Mouse (Mus musculus): ENCODE results near the gene Magi2.

The Magi2 gene

DNA sequence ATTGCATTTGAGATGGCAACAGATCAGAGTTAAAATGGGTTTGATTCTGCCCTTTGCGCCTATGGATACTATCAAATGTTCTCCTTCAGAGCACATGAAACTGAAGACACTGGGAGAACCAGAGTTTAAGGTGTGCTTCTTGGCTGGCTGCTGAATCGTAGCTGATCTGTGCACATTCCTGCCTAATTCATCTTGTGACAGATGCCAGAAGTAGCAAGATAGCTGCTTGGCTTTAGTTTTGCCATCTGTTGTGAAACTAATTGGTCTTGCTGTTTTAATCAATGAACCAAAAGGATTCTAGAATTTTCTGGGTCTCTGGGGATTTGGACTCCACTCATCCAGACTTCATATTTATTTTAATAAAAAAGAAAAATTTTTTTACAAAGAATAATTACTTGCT lies 553.2 kb downstream of the Magi2 start:
- 62% methylated on average over 2 of the region's 2 CpGs for WGBS

DNA sequence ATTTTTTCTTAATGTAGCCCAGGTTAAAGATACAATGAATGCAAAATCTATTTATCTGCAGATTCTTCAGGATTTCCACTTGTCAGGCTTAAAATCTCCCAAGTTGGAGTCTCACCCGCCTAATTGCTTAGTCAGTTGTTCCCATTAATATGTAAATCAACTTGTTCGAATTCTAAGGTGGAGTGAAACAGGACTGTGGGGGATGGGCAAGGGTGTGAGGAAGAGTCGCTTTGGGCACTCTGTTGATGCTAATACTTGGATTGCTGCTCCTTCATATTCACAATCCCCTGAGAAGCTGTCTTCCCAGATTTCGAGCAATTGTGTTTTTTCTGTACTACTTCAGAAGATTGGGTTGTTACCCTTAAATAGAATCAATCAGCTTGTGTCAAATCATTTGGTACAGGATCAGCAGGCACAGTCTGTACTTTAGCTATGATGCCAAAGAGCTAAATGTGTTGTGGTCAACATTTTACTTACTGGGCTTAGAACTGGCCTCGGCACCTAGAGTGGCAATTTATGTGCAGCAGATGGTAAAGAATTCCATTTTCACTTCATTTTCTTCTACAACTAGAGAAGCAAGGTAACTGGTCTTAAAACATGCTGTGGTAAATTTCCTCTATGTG lies 560.8 kb downstream of the Magi2 start:
- 35% methylated on average over 5 of the region's 5 CpGs for WGBS

DNA sequence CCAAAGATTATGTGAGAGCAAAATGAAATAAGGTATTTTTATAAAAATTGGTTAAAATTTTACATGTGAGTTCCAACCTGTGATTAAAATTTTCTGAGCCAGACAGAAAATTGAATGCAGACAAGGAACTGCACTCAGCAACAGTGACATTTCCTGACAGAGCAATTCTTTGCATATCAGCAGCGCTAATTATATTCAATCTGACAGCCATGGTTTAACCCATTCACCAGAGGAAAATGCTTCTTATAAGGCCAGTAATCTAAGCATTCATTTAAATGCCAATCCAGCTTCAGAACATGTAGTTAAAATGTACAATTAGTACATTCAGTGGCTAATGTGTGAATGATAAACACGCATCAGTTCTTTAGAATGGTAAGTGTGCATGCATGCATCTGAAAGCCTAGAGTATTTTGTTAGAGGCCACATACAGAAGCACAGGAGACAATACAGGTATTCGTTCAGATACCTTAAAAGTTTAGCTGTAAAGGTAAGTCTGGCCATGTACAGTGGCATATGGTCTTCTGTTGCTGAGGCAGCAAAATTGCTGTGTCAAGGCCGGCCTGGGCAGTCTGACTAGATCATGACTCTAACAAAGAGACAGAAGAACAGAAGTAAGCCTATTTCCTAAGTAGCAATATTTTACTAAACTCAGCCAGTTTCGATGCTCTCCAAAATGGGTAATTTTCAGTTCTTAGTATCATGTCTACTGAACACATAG lies 576.4 kb downstream of the Magi2 start:
- WGBS, result 74% methylated on average over 5 of the region's 5 CpGs

DNA sequence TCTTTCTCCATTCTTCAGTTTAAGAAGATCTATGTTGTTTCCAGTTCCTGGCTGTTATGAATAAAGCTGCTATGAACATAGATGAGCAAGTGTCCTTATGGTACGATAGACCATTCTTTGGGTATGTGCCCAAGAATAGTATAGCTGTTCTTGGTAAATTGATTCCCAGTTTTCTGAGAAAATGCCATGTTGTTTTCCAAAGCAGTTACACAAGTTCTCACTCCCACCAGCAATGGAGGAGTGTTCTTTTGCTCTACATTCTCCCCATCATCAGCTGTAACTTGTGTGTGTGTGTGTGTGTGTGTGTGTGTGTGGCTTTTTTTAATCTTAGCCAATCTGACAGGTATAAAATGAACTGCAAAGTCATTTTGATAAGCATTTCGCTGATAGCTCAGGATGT lies 595.7 kb downstream of the Magi2 start:
- 63% methylated on average over 2 of the region's 2 CpGs for WGBS

DNA sequence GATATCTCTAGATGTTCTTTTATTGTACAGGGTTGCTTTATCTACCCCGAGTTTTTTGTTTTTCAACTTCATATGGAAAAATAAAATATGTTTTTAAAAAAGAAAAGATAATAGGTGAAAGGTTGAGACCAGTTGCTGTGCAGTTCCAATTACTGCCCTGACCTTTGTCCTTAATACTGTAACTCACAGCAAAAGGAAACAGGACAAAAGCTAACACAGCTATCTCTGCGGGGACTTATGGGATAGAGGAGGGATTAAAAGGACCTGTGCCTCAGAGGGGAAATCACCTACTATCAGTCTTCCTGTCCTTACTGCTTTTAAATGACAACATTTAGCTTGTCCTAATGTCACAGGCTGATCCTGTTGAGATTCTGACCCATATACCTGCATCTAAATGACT lies 599.1 kb downstream of the Magi2 start:
- WGBS, result 64% methylated on average over 2 of the region's 2 CpGs

DNA sequence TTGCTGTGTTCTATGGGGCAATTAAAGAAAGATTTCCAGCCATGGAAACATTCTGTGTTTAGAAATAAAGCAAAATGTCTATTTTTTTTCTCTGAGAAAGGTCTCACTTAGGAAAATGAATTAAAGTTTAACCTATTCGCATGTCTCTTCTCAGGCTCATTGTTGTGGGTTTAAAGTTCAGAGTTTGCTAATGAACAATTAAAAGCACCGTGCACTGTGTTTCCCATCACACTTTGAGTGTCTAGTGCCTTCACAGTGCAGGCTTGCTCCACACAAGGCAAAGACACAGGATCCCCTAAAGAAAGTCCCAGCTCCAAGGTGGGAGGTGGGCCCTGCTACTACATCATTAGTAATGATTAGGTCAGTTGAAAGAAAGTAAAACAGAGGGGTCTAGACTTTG lies 602.5 kb downstream of the Magi2 start:
- WGBS, result 88% methylated on average over 2 of the region's 2 CpGs

DNA sequence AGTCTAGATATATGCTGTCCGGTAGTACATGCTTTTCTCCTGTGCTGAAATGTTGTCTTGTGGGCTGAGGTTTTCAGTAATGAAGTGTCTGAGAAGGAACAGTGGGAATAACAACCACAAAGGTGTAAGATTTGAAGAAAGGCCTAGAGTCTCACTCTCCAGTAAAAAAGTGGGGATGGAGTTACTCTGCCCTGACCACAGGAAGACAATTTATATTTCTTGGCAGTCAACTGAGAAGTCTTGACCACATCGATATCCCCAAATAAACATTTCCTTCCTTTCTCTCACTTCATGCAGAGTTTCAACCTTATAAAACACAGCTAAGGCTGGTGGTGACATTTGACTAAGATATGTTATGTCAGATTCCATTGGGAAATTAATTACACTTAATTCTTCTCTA lies 636.0 kb downstream of the Magi2 start:
- 80% methylated on average over 2 of the region's 2 CpGs for WGBS

DNA sequence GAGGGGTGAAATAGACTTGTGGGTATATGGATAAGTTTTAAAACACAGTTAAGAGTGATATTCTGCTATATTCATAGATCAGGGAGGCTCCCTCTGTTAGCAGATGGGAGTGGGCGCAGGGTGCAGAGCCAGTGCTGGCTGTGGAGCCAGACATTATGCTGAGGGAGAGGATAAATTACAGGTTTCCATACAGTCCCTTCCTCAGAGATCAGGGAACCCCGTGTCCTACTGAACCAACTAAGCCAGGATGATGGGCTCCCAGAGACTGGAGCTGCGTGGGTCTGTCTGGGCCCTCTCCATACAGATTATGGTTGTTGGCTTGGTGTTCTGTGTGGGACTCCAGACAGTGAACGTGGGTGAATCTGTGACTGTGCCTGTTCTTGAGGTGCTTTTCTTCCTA lies 643.6 kb downstream of the Magi2 start:
- 57% methylated on average over 4 of the region's 4 CpGs for WGBS

DNA sequence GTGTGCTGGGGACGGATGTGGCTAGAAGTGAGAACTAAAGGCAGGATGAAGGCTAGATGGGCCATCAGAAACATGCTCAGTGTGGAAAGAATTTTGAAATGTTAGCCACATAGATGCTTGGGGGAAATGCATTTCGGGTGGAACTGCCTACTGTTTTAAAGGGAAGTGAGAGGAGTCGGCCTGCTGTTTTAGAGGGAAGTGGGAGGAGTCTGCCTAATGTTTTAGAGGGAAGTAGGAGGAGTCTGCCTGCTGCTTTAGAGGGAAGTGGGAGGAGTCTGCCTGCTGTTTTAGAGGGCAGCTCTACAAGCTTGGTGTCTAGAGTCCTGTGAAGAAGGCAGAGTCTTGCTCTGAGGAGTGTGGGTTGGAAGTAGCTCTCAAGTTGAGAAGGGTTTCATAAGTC lies 664.9 kb downstream of the Magi2 start:
- 80% methylated on average over 3 of the region's 3 CpGs for WGBS

DNA sequence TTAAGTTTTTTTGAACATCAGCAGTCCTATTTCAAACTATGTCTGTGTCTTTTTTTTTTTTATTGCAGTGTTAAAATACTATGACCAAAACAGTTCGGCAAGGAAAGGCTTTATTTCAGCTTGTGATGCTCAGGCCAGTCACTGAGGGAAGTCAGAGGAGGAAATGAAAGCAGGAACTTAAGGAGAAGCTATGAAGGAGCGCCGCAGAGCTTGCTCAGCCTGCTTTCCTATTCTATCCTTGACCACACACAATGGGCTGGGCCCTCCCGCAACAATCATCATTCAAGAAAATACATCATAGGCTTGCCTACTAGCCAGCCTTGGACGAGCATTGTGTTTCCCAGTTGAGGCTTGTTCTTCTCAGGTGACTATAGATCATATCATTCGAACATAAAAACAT lies 669.1 kb downstream of the Magi2 start:
- WGBS, result 90% methylated on average over 6 of the region's 6 CpGs

DNA sequence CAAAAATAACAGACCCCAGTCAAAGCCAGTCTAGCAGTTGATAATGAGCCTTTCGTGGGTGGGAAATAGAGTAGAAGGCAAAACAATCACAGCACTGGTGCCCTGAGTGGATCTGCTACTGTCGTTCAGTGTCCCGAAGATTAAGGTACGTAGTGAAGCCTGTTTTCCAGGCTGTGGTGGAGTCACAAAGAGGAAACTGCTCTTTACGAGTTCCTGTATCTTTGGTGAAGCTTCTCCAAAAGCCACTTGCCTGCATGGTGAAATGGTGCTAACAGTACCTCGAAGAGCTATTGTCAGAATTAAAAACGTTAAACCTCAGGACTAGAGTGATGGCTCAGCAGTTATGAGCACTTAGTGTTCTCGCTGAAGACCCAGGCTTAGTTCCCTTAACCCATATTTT lies 674.8 kb downstream of the Magi2 start:
- WGBS, result 84% methylated on average over 8 of the region's 8 CpGs

DNA sequence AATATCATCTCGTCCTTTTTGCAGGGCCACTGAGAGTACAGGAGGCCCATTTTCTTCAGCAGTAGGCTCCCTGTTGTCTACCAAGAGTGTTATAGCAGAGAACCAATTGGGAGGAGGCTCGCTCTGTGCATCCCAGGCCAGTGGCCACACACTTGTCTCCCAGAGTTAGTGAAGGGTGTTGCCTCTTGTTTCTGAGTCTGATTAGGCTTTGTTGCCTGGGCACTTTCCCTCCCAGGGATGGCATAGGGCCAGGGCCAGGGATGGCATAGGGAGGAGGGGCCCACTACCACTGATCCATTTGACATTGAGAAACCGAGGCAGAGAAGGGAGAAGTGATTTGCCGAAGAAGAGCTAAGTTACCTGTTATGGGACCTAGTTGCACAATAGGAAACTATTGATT lies 679.8 kb downstream of the Magi2 start:
- 71% methylated on average over 4 of the region's 4 CpGs for WGBS

DNA sequence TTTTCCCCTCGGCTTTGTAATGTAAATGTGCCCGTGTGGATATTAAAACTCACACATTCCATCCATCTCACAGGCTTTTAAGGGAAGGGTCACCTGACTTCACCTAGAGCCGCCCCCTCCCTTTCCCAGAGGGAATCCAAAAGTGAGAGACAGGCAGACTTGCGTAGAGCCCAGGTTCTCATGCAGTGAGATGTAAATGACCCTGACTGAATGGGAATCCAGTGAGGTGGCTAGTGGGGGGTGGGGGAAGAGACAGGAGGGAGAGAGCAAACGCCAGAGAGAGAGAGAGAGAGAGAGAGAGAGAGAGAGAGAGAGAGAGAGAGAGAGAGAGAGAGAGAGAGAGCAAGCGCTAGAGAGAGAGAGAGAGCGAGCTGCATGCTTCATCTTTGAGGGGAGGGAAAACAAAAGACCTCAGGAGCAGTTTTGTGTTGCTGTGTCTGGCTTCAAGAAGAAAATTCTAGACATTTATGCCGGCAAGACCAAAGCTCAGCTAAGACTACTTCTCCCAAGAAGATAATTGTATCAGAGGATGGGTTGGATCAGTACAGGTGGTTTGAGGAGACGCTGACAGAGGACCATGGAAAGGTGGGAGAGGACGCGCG lies 680.6 kb downstream of the Magi2 start:
- WGBS, result 4% methylated on average over 12 of the region's 12 CpGs

DNA sequence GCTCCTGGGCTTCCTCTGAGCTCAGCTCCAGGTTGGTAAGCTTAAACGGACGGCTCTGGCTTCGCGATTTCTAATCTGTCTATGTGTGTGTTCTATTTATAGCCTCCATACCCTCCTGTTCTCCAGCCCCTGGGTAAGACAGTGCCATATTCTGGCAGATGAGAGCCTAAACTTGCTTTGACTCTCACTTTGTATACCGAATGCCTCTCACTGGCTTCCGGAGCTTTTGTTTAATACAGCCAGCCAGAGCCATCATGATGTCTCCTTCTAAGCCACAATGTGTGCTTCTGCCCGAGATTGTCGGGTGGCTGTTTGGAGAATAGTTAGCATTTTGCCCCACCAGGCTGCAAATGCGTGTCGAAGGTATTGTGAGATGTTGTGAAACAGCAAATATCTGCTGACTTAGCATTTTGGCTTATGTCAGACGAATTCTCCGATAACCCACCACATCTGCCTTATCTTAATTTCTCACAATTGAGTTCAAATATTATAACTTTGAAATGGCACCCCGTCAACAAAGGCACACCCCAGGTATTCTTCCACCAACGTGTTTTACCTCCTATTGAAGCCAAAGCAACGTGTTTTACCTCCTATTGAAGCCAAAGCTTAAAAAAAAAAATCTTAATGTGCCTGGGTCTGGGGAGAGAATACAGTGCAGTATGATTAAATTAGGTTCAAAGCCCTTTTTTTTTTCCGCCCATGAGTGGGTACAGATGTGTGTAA lies 681.3 kb downstream of the Magi2 start:
- 2% methylated on average over 16 of the region's 16 CpGs for WGBS

DNA sequence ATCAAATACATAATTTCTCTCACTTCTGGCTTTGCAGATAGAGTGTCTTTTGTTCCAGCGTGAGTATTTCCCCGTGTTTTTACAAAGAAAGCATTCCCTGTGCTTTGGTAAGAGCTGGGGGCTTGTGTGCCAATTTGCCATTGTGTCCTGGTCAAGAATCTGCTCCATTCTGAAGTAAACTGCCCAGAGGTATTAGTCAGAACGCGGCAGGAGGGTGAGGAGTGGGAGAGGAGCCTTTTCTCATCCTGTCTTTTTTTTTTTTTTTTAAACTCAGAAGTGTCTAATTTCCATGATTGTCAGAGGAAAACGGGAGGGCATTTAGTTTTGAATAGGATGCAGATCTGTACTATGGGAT lies 681.8 kb downstream of the Magi2 start:
- WGBS, result 3% methylated on average over 5 of the region's 5 CpGs

DNA sequence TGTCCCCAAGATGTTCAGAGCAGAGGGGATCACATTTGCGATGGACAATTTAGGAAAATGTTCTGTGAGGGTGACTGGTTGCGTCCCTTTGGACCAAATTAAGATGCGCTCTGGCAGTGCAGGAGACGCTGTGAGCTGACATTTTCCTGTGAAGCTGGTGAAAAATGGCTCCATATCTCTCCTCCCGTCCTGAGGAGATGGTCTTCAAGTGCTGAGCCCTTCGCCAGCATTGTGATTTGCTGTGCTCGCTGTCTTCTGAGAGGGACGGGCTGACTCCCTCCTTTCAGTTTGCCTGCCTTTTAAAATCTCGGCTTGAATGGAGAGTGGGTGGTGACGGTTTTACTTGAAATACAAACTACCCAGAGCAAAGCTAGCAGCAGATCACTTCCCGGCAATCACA lies 682.2 kb downstream of the Magi2 start:
- WGBS, result 8% methylated on average over 11 of the region's 11 CpGs

DNA sequence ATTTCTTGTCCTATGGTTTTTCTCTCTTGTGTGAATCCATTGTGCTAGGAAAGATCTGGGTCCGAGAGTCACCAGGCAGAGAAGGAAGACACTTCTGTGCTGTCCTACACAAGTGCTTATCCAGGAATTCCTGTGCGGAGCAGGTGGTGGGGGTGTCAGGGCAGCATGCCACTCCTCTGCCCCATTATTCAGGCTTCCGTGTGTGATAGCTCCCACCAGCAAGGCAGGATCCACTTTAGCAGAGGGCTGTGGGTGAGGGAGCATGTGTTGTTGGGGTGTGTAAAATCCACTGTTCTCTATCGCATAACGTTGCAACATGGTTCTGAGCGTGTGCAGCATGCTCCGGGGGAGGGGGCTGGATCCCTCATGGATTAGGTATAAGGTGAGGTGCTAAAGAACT lies 682.8 kb downstream of the Magi2 start:
- 31% methylated on average over 7 of the region's 7 CpGs for WGBS

DNA sequence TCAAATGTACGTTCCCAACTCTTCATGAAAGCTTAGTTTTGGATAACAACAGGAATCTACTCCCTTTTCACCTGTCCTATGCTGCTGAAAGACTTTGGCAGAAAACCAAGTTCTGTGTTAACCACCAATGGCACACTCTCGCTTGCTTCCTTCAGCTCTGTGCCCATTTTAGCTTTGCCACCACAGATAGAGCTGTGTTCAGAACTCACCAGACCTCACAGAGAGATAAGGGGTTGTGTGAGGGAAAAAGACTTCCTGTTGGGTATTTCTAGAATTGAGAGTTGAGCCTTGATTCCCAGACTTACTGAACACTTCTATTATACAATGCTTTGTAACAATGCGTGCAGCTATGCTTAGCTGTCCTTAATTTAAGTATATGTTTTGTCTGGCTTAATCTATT lies 705.3 kb downstream of the Magi2 start:
- WGBS, result 54% methylated on average over 3 of the region's 3 CpGs

DNA sequence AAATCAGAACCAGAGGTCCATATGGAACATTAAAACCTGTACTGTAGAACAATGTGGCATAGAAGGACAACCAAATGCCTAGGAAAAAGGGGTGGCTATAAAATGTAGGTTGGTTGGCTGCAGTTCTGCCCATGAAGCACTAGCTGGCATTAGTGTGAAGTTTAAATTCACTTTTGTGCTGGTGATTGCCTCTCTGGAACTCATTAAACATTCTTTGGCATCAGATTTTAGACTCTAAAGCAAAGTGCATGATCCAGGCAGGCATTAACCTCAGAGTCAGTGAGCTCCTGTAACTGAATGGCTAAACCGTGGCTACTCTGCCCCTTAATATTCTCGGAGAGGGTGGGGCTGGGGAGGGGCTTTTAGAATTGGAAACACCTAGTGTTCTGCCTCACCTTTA lies 706.4 kb downstream of the Magi2 start:
- WGBS, result 42% methylated on average over 2 of the region's 2 CpGs

DNA sequence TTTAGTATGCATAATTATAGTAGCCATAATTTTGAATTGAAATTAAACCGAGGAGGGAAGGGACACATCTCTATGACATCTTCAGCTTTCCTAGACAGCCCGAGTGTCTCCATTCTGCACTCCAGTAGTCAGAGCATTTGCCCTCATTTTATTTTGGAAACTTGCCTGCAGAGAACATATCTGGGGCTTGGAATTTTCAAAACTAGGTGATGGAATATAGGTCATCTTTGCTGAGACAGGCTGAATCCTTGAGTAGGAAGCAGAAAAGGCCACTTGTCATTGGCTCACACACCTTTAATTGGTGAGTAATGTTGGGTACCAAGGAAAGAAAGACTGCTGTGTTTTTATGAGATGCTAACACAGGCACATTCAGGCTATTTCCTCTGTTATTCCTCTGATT lies 724.3 kb downstream of the Magi2 start:
- WGBS, result 43% methylated on average over 2 of the region's 2 CpGs

DNA sequence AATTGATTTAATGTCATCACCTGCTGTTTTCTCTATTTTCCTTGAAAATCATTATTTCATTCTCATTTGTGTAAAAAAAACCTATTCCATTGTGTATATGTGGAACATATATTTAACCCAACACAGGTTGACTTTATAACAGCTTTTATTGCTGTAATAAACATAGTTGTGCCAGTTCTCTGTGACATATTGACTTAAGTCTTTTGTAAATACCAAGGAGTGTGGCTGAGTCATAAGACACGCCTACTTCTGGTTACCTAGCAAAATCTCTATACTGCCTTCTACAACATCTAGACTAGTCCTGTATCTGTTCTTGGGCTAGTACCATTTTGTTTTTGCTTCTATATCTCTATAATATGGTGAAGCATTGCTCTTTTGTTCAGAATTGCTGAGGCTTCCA lies 737.3 kb downstream of the Magi2 start:
- WGBS, result 89% methylated on average over 1 of the region's 1 CpGs

DNA sequence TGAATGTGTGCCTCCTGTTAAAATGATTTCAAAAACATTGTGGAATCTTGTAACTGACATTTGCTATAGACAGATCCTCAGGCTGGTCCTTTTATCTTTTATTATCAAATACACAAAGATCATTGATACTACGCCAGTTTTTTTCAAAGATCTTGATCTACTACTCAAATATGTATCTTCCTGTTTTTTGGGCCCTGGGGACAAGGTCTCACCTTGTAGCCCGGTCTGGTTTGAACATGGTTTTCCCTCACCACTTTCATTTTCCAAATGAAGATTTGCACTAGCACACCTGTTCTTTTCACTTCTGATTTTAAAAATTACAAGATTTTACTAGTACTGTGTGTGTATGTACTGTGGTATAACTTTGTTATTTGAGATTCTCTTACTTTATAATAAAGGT lies 745.9 kb downstream of the Magi2 start:
- WGBS, result 85% methylated on average over 2 of the region's 2 CpGs

DNA sequence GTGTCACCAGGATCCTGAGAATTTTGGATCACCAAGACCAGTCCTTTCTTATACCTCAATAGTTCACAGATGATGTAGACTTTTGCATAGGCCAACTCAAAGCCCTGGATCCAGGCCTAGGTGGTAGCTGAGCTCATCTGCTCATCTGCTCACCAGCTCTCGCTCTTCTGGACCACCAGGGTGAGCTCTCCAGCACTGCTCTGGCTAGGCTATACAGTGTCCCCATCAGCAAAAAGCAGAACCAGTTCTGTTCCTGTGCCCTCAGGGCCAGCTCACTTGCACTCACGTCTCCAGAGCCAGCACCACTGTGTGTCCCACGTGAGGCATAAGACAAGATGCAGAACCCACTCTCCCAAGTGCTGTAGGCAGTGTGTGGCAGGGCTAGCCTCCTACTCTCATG lies 747.0 kb downstream of the Magi2 start:
- WGBS, result 64% methylated on average over 3 of the region's 3 CpGs
